Mouse (Mus musculus): ENCODE results near the gene Nfatc2ip. TPM values are rescaled to one million over a fixed set of nuclear protein-coding genes. Genes with fewer than 3 reads are reported as not detected.
A peak's percentile ranks its signal among the peaks of the same experiment; 100 is the strongest.

Nfatc2ip gene
- polyA plus RNA-seq, 1 experiment, result 24.3 TPM

DNA sequence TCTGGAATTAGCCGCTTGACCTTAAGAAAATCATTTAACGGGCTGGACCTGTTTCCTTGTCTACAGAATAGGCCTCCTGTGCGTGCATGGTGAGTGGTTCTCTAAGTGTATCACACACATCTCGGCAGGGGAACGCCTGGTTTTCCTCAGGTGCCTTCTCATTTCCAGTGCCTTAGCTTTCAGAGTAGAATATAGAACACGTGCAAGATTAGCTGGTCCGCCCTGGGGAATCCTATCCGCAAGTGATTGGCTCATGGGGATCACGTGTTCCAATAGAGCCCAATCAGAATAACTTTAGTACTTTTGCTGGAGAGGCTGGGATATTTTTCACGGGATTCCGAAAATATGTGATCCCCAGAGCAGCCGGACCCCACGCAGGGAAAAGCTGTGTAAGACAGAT lies 37.5 kb downstream of the Nfatc2ip start:
- no peak for DNase-seq
- no peaks in the 10 kb centered on the region for H3K27me3 ChIP-seq (ENCODE audit: control insufficient read depth, insufficient read depth, low read length)
- H3K36me3 ChIP-seq (ENCODE audit: control insufficient read depth, insufficient read depth, low read length), result peaks cover 18% of the 10 kb centered on the region
- 90% methylated on average over 13 of the region's 13 CpGs for WGBS
- H3K4me3 ChIP-seq (ENCODE audit: control insufficient read depth, insufficient read depth, low read length), result no peak overlapping the region
- no peak overlapping the region; the same call in 1 of the 2 replicates for H3K27ac ChIP-seq (ENCODE audit: control insufficient read depth, insufficient read depth, low read length)
- TF ChIP-seq POLR2A (IDR thresholded peaks at IDR 0.05; ENCODE audit: control insufficient read depth, extremely low read depth, insufficient read depth, low read length, poor library complexity) (no peak), CTCF (IDR thresholded peaks at IDR 0.05; ENCODE audit: borderline replicate concordance, control insufficient read depth, extremely low read depth, insufficient read depth, low read length, poor library complexity) (no peak)
- peaks cover 65% of the 10 kb centered on the region for H3K4me1 ChIP-seq (replicated peaks; ENCODE audit: control insufficient read depth, insufficient read depth, low read length)

DNA sequence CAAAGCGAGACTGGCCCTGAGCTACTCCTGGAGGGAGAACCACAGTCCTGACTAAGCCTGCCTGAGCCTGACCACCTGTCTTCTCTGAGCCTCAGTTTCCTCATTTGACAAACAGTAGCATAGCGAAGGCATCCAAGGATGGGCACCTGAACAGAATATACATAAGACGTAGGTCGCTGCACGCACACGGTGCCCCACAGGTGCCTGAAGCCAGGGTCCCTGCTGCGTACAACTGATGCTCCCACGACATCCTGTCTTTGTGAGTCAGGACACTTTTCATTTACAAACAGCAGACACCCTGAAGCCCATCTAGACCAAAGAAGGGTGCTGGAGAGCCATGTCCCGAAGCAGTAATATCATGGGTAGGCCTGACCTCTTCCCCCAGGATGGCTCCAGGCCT lies 38.1 kb downstream of the Nfatc2ip start:
- Histone ChIP-seq H3K27ac (ENCODE audit: control insufficient read depth, insufficient read depth, low read length) (peak overlapping the region; percentile 66), H3K36me3 (ENCODE audit: control insufficient read depth, insufficient read depth, low read length) (peaks cover 12% of the 10 kb centered on the region), H3K4me1 (replicated peaks; ENCODE audit: control insufficient read depth, insufficient read depth, low read length) (peaks cover 66% of the 10 kb centered on the region), H3K27me3 (ENCODE audit: control insufficient read depth, insufficient read depth, low read length) (no peaks in the 10 kb centered on the region), H3K4me3 (ENCODE audit: control insufficient read depth, insufficient read depth, low read length) (no peak overlapping the region)
- TF ChIP-seq POLR2A (IDR thresholded peaks at IDR 0.05; ENCODE audit: control insufficient read depth, extremely low read depth, insufficient read depth, low read length, poor library complexity), result no peak
- no peak for TF ChIP-seq CTCF (IDR thresholded peaks at IDR 0.05; ENCODE audit: borderline replicate concordance, control insufficient read depth, extremely low read depth, insufficient read depth, low read length, poor library complexity)
- no peak for DNase-seq
- 36% methylated on average over 9 of the region's 9 CpGs for WGBS

DNA sequence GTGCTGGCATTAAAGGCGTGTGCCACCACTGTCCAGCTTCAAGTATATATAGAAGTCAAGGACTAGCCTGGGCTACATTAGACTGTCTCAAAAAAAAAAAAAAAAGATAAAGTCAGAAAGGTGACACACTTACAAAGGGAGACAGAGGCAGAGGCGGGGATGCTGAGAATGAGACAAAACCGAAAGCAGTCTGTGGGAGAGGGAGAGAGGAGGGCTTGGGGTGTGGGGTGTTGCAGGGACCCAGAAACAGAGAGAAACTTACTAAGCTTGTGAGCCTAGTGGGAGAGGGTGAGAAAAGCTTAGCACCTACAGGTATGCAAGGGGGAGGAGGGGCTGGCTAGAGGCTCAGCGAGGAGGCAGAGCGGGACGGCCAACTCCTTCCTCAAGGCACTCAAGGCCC lies 38.7 kb downstream of the Nfatc2ip start:
- DNase-seq, result no peak
- Histone ChIP-seq H3K4me3 (ENCODE audit: control insufficient read depth, insufficient read depth, low read length) (no peak overlapping the region), H3K36me3 (ENCODE audit: control insufficient read depth, insufficient read depth, low read length) (peaks cover 6% of the 10 kb centered on the region), H3K27ac (ENCODE audit: control insufficient read depth, insufficient read depth, low read length) (peak overlapping the region; percentile 66), H3K4me1 (replicated peaks; ENCODE audit: control insufficient read depth, insufficient read depth, low read length) (peaks cover 68% of the 10 kb centered on the region), H3K27me3 (ENCODE audit: control insufficient read depth, insufficient read depth, low read length) (no peaks in the 10 kb centered on the region)
- TF ChIP-seq CTCF (IDR thresholded peaks at IDR 0.05; ENCODE audit: borderline replicate concordance, control insufficient read depth, extremely low read depth, insufficient read depth, low read length, poor library complexity), result no peak
- no peak for TF ChIP-seq POLR2A (IDR thresholded peaks at IDR 0.05; ENCODE audit: control insufficient read depth, extremely low read depth, insufficient read depth, low read length, poor library complexity)
- 58% methylated on average over 6 of the region's 6 CpGs for WGBS

DNA sequence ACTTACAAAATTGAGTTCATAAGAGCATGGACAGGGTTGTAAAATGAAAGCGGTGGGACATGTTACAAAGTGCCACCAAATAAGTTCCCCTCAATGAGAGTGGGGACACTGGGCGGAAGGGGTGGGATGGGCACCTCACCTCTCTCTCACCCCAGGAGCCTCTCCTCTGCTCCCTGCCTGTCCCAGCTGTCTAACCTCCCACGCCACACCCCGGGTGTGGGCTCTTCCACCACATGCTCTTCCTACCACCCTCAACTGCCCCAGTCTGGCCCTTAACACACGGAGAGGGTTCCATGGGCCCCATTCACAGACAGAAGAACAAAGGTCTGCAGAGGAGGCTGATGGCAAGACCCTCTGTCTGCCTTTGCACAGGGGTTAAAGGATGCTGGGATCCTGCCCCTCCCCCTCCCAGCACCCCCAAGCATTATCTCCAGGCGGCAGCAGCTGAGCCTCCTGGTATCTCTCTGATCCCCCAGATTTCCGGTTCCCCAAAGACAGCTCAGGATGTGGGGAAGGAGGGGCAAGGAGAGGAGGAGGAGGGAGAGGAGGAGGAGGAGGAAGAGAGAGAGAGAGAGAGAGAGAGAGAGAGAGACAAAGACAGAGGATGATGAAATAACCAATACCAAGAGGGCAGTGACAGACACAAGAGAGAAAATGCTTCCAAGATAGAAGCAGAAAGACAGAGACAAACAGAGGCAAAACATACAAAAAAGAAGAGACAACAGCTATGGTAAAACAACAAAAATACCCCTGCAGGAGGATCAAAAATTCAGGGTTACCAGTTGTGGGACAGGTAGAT lies 39.5 kb downstream of the Nfatc2ip start:
- H3K4me1 ChIP-seq (replicated peaks; ENCODE audit: control insufficient read depth, insufficient read depth, low read length), result peaks cover 63% of the 10 kb centered on the region
- peak overlapping the region; percentile 21 for H3K27ac ChIP-seq (ENCODE audit: control insufficient read depth, insufficient read depth, low read length)
- 10% methylated on average over 7 of the region's 7 CpGs for WGBS
- H3K36me3 ChIP-seq (ENCODE audit: control insufficient read depth, insufficient read depth, low read length), result no peaks in the 10 kb centered on the region; the same call in 1 of the 2 replicates
- no peak overlapping the region for H3K4me3 ChIP-seq (ENCODE audit: control insufficient read depth, insufficient read depth, low read length)
- no peak for TF ChIP-seq CTCF (IDR thresholded peaks at IDR 0.05; ENCODE audit: borderline replicate concordance, control insufficient read depth, extremely low read depth, insufficient read depth, low read length, poor library complexity)
- no peak for TF ChIP-seq POLR2A (IDR thresholded peaks at IDR 0.05; ENCODE audit: control insufficient read depth, extremely low read depth, insufficient read depth, low read length, poor library complexity)
- H3K27me3 ChIP-seq (ENCODE audit: control insufficient read depth, insufficient read depth, low read length), result no peaks in the 10 kb centered on the region
- DNase-seq, result peak; percentile 51

DNA sequence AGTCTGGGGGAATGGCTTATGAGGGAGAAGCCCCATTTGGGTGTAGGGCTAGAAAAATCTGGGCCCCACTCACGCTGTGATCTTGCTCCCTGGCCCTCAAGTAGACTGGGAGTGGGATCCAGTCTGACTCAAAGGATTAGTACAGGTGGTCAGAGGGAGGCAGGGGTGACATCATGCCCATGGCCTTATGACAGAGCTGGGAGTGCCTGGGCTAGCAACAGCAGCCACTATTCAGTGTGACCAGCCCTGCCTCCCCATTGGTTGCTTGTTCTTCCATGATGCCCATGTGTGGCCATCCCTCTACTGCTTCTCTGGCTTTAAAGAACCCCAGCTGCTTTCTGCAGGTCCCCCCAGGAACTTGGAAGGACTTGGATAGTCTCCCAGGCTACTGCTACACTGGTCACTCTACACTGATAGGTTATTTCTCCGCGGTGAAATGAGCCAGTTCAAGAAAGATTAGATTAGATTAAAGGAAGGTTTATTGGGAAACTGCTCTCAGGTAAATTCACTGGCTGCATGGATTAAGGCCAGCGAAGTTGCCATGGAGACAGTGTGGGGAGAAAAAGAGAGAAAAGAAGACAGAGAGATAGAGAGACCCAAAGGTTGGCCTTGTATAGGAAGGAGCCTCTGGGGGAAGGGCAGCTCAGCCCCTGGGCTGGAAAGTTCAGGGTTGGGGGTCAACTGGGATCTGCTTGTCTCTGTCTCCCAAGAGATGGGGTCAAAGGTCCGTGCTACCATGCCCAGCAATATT lies 40.5 kb downstream of the Nfatc2ip start:
- Histone ChIP-seq H3K4me3 (ENCODE audit: control insufficient read depth, insufficient read depth, low read length) (no peak overlapping the region), H3K36me3 (ENCODE audit: control insufficient read depth, insufficient read depth, low read length) (no peaks in the 10 kb centered on the region), H3K4me1 (replicated peaks; ENCODE audit: control insufficient read depth, insufficient read depth, low read length) (peaks cover 65% of the 10 kb centered on the region), H3K27me3 (ENCODE audit: control insufficient read depth, insufficient read depth, low read length) (no peaks in the 10 kb centered on the region), H3K27ac (ENCODE audit: control insufficient read depth, insufficient read depth, low read length) (no peak overlapping the region; the same call in 1 of the 2 replicates)
- DNase-seq, result no peak
- TF ChIP-seq CTCF (IDR thresholded peaks at IDR 0.05; ENCODE audit: borderline replicate concordance, control insufficient read depth, extremely low read depth, insufficient read depth, low read length, poor library complexity) (no peak), POLR2A (IDR thresholded peaks at IDR 0.05; ENCODE audit: control insufficient read depth, extremely low read depth, insufficient read depth, low read length, poor library complexity) (no peak)
- WGBS, result 91% methylated on average over 5 of the region's 5 CpGs

DNA sequence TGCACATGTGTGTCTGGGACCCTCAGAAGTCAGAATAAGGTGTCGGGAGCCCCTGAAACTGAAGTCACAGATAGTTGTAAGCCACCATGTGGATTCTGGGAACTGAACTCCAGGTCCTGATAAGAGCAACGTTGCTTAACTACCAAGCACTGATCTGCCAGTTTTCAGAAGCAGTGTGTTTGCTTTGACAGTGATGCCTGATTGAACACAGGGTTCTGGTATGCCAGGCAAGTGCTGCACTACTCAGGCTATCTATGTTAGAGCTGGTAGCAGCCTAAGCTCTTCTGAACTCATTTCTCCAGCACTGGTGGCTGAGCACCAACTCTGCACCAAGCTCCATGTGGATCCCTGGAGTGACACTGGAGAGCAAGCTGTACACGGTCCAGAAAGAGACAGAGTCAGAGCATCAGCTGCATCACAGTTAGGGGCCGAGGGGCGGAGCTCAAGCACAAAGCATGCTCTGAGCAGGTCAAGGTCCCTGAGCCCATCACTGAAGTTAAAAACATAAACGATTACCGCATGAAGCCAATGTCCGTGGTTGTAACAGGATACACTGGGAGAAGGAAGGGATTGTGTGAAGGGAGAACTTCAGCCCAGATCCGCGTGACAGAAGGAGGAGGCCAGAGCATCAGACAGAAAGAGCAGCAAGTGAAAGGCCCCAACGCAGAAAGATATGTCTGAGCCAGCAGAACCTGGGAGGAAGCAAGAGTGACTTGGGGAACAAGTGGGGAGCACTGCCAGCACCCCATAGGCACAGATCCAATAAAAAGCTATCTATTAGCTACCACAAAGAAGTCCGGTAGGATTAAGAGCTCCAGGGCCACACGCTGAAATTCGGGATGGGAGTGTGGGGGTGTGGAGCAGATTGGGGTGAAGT lies 41.6 kb downstream of the Nfatc2ip start:
- H3K4me1 ChIP-seq (replicated peaks; ENCODE audit: control insufficient read depth, insufficient read depth, low read length), result peaks cover 65% of the 10 kb centered on the region
- H3K36me3 ChIP-seq (ENCODE audit: control insufficient read depth, insufficient read depth, low read length), result no peaks in the 10 kb centered on the region
- TF ChIP-seq CTCF (IDR thresholded peaks at IDR 0.05; ENCODE audit: borderline replicate concordance, control insufficient read depth, extremely low read depth, insufficient read depth, low read length, poor library complexity), result no peak
- TF ChIP-seq POLR2A (IDR thresholded peaks at IDR 0.05; ENCODE audit: control insufficient read depth, extremely low read depth, insufficient read depth, low read length, poor library complexity), result no peak
- DNase-seq, result no peak
- H3K27me3 ChIP-seq (ENCODE audit: control insufficient read depth, insufficient read depth, low read length), result no peaks in the 10 kb centered on the region
- H3K27ac ChIP-seq (ENCODE audit: control insufficient read depth, insufficient read depth, low read length), result peak overlapping the region; percentile 17
- WGBS, result 72% methylated on average over 14 of the region's 14 CpGs
- no peak overlapping the region for H3K4me3 ChIP-seq (ENCODE audit: control insufficient read depth, insufficient read depth, low read length)

Data from thymus, adult 2 months (tissue).